In genomic region chr2:147013194-147013969, GRCm38 (mm10) we compare ENCODE assay signal across 8 mouse cellular contexts. TPM values are rescaled to one million over a fixed set of nuclear protein-coding genes. Genes with fewer than 3 reads are reported as not detected.
DNase-seq lines count a peak whose midpoint lies in the region; ATAC-seq and TF ChIP-seq lines count a peak whose summit lies in the region.

No protein-coding gene starts in this region.

- under 1% methylated on average over 22 of the region's 59 CpGs for WGBS in embryonic facial prominence, embryonic 14.5 days
- under 1% methylated on average over 52 of the region's 59 CpGs for WGBS in heart, embryonic 11.5 days (ENCODE audit: insufficient replicate concordance)
- WGBS in kidney, embryonic 16.5 days = under 1% methylated on average over 58 of the region's 59 CpGs
- WGBS in liver, embryonic 16.5 days (ENCODE audit: insufficient replicate concordance) = under 1% methylated on average over 59 of the region's 59 CpGs
- WGBS in thymus, adult 2 months = under 1% methylated on average over 59 of the region's 59 CpGs

- H3K4me2 ChIP-seq in embryonic facial prominence, embryonic 14.5 days (ENCODE audit: low read depth, low read length) = peak overlapping the region; percentile 84
- H3K4me2 ChIP-seq in heart, embryonic 11.5 days = peak overlapping the region; percentile 58
- peak overlapping the region; percentile 61 for H3K4me2 ChIP-seq in kidney, embryonic 16.5 days (replicated peaks; ENCODE audit: low read depth, low read length)
- H3K4me2 ChIP-seq in liver, embryonic 16.5 days (ENCODE audit: low read depth, low read length) = peak overlapping the region; percentile 79

- ATAC-seq in embryonic facial prominence, embryonic 14.5 days (ENCODE audit: low read depth) = peak; percentile 93
- peak; percentile 87 for ATAC-seq in heart, embryonic 11.5 days (replicated peaks; ENCODE audit: insufficient number of reproducible peaks, low FRiP score, low TSS enrichment)
- peak; percentile 95 for ATAC-seq in kidney, embryonic 16.5 days (ENCODE audit: low FRiP score, low TSS enrichment)
- ATAC-seq in liver, embryonic 16.5 days (ENCODE audit: low read depth) = peak; percentile 72

- H3K9me3 ChIP-seq in embryonic facial prominence, embryonic 14.5 days (ENCODE audit: control insufficient read depth, low read length) = no peaks in the 10 kb centered on the region
- H3K9me3 ChIP-seq in heart, embryonic 11.5 days (replicated peaks; ENCODE audit: control insufficient read depth, low read length) = no peaks in the 10 kb centered on the region
- no peaks in the 10 kb centered on the region for H3K9me3 ChIP-seq in kidney, embryonic 16.5 days (ENCODE audit: low read length)
- no peaks in the 10 kb centered on the region for H3K9me3 ChIP-seq in liver, embryonic 16.5 days (replicated peaks; ENCODE audit: control insufficient read depth, low read length)

- H3K9ac ChIP-seq in embryonic facial prominence, embryonic 14.5 days (ENCODE audit: low read depth, low read length) = peak overlapping the region; percentile 90
- peak overlapping the region; percentile 96 for H3K9ac ChIP-seq in heart, embryonic 11.5 days (ENCODE audit: low read depth, low read length)
- H3K9ac ChIP-seq in kidney, embryonic 16.5 days (replicated peaks; ENCODE audit: low read length) = peak overlapping the region; percentile 92
- peak overlapping the region; percentile 89 for H3K9ac ChIP-seq in liver, embryonic 16.5 days (ENCODE audit: low read depth, low read length)

- peak; percentile 61 for TF ChIP-seq POLR2A in thymus, adult 2 months (IDR thresholded peaks at IDR 0.05; ENCODE audit: control insufficient read depth, extremely low read depth, insufficient read depth, low read length, poor library complexity)

- H3K4me3 ChIP-seq in embryonic facial prominence, embryonic 14.5 days (ENCODE audit: low read depth, low read length) = peak overlapping the region; percentile 80
- peak overlapping the region; percentile 75 for H3K4me3 ChIP-seq in heart, embryonic 11.5 days (ENCODE audit: low read depth, low read length)
- H3K4me3 ChIP-seq in kidney, embryonic 16.5 days (ENCODE audit: low read length) = peak overlapping the region; percentile 97
- H3K4me3 ChIP-seq in liver, embryonic 16.5 days (ENCODE audit: low read depth, low read length) = peak overlapping the region; percentile 97
- H3K4me3 ChIP-seq in thymus, adult 2 months (ENCODE audit: control insufficient read depth, insufficient read depth, low read length) = peak overlapping the region; percentile 71

- H3K27me3 ChIP-seq in embryonic facial prominence, embryonic 14.5 days (replicated peaks; ENCODE audit: control insufficient read depth, insufficient read depth, low read length) = no peaks in the 10 kb centered on the region
- H3K27me3 ChIP-seq in heart, embryonic 11.5 days (ENCODE audit: control insufficient read depth, insufficient read depth, low read length) = no peaks in the 10 kb centered on the region
- no peaks in the 10 kb centered on the region for H3K27me3 ChIP-seq in kidney, embryonic 16.5 days (ENCODE audit: insufficient read depth, low read length)
- H3K27me3 ChIP-seq in liver, embryonic 16.5 days (ENCODE audit: control insufficient read depth, insufficient read depth, low read depth, low read length) = no peaks in the 10 kb centered on the region
- no peaks in the 10 kb centered on the region for H3K27me3 ChIP-seq in thymus, adult 2 months (ENCODE audit: control insufficient read depth, insufficient read depth, low read length)

- TF ChIP-seq CTCF in thymus, adult 2 months (IDR thresholded peaks at IDR 0.05; ENCODE audit: borderline replicate concordance, control insufficient read depth, extremely low read depth, insufficient read depth, low read length, poor library complexity) = peak; percentile 22; the same call in 1 of the 2 replicates

- peaks cover 17% of the 10 kb centered on the region for H3K4me1 ChIP-seq in embryonic facial prominence, embryonic 14.5 days (ENCODE audit: control insufficient read depth, insufficient read depth, low read length)
- no peaks in the 10 kb centered on the region; the same call in 1 of the 2 replicates for H3K4me1 ChIP-seq in heart, embryonic 11.5 days (ENCODE audit: control insufficient read depth, insufficient read depth, low read length)
- H3K4me1 ChIP-seq in kidney, embryonic 16.5 days (ENCODE audit: insufficient read depth, low read length) = peaks cover 18% of the 10 kb centered on the region
- peaks cover 19% of the 10 kb centered on the region for H3K4me1 ChIP-seq in liver, embryonic 16.5 days (ENCODE audit: control insufficient read depth, low read depth, low read length)
- H3K4me1 ChIP-seq in thymus, adult 2 months (replicated peaks; ENCODE audit: control insufficient read depth, insufficient read depth, low read length) = peaks cover 5% of the 10 kb centered on the region

- H3K27ac ChIP-seq in embryonic facial prominence, embryonic 14.5 days (replicated peaks; ENCODE audit: low read depth, low read length) = peak overlapping the region; percentile 99
- peak overlapping the region; percentile 89 for H3K27ac ChIP-seq in heart, embryonic 11.5 days (ENCODE audit: low read depth, low read length)
- H3K27ac ChIP-seq in kidney, embryonic 16.5 days (ENCODE audit: low read length) = peak overlapping the region; percentile 100
- peak overlapping the region; percentile 94 for H3K27ac ChIP-seq in liver, embryonic 16.5 days (ENCODE audit: low read length)
- H3K27ac ChIP-seq in thymus, adult 2 months (ENCODE audit: control insufficient read depth, insufficient read depth, low read length) = peak overlapping the region; percentile 85

- H3K36me3 ChIP-seq in embryonic facial prominence, embryonic 14.5 days (ENCODE audit: control insufficient read depth, insufficient read depth, low read length) = no peaks in the 10 kb centered on the region
- no peaks in the 10 kb centered on the region for H3K36me3 ChIP-seq in heart, embryonic 11.5 days (ENCODE audit: control insufficient read depth, insufficient read depth, low read length)
- no peaks in the 10 kb centered on the region for H3K36me3 ChIP-seq in kidney, embryonic 16.5 days (ENCODE audit: insufficient read depth, low read length)
- H3K36me3 ChIP-seq in liver, embryonic 16.5 days (ENCODE audit: control insufficient read depth, insufficient read depth) = no peaks in the 10 kb centered on the region
- no peaks in the 10 kb centered on the region for H3K36me3 ChIP-seq in thymus, adult 2 months (ENCODE audit: control insufficient read depth, insufficient read depth, low read length)

- peak; percentile 81 to 82 for DNase-seq in B cell, adult 2 months
- DNase-seq in R1 (ENCODE audit: low read depth, low spot score) = peak; percentile 89
- peak; percentile 93 for DNase-seq in embryonic facial prominence, embryonic 14.5 days (ENCODE audit: low spot score)
- peak; percentile 91 for DNase-seq in neural tube, embryonic 10.5 days (ENCODE audit: extremely low spot score, low spot score)
- peak; percentile 87 for DNase-seq in thymus, adult 2 months

RNA-seq across cellular contexts. Expression of gene Xrn2, which starts 0.6 kb away (rescaled TPM):
- 70.5 and 78.9 TPM in 2 replicates for polyA plus RNA-seq in embryonic facial prominence, embryonic 14.5 days (2014; fragmentation: Nextera tagmentation; extraction: Ambion mirVana)
- polyA plus RNA-seq in heart, embryonic 11.5 days (2014; fragmentation: Nextera tagmentation; extraction: Ambion mirVana) = 70.3 and 71.7 TPM in 2 replicates
- polyA plus RNA-seq in kidney, embryonic 16.5 days (2015; fragmentation: Nextera tagmentation; extraction: Ambion mirVana) = 78.5 and 80.0 TPM in 2 replicates
- polyA plus RNA-seq in liver, embryonic 16.5 days (2015; fragmentation: Nextera tagmentation; extraction: Ambion mirVana) = 23.4 and 25.0 TPM in 2 replicates
- polyA plus RNA-seq in thymus, adult 2 months (2012; rRNA removed) = 35.1 and 39.6 TPM in 2 replicates

Comparison
In these comparisons a context has a peak if more than half of its experiments do, and no peak if none do; other contexts are left out.
1. Peak in every context shown above with its lines: DNase-seq, ATAC-seq, H3K4me3 ChIP-seq and H3K27ac ChIP-seq.